Mouse (Mus musculus) lung, postnatal 0 days (tissue): ENCODE results near the gene Capn7. TPM values are rescaled to one million over a fixed set of nuclear protein-coding genes. Genes with fewer than 3 reads are reported as not detected.

ENCODE experiments used
- ATAC-seq: fragments of 200-750 bp; cut with Nextera tagmentation; 2 replicates; pipeline ENCODE4 v1.8.0; 2017; ENCODE audit warnings: moderate library complexity
- DNase-seq: peaks from one replicate; pipeline ENCODE4 v3.0.0-alpha.2; 2016; ENCODE audit warnings: low spot score
- H3K27ac ChIP-seq: fragments of 300-500 bp; sonication (generic); 2 replicates; pipeline ENCODE4 v1.5.1; 2014; ENCODE audit warnings: antibody characterized with exemption, mild to moderate bottlenecking, low read length, mixed read lengths
- H3K27me3 ChIP-seq: fragments of 300-500 bp; sonication (generic); replicated peaks from 2 replicates; pipeline ENCODE4 v1.6.1; 2014; ENCODE audit warnings: low read length, mixed read lengths; ENCODE audit not compliant: insufficient read depth
- H3K36me3 ChIP-seq: fragments of 300-500 bp; sonication (generic); 2 replicates; pipeline ENCODE4 v1.6.1; 2014; ENCODE audit warnings: low read length, mixed read lengths; ENCODE audit not compliant: insufficient read depth
- H3K4me1 ChIP-seq: fragments of 300-500 bp; sonication (generic); 2 replicates; pipeline ENCODE4 v1.6.1; 2014; ENCODE audit warnings: antibody characterized with exemption, low read depth, low read length, mixed read lengths; ENCODE audit not compliant: insufficient read depth
- H3K4me2 ChIP-seq: fragments of 300-500 bp; sonication (generic); replicated peaks from 2 replicates; pipeline ENCODE4 v1.6.1; 2014; ENCODE audit warnings: low read depth, mild to moderate bottlenecking, low read length, moderate library complexity, mixed read lengths
- H3K4me3 ChIP-seq: fragments of 300-500 bp; sonication (generic); 2 replicates; pipeline ENCODE4 v1.5.1; 2014; ENCODE audit warnings: low read depth, low read length
- H3K9ac ChIP-seq: fragments of 300-500 bp; sonication (generic); replicated peaks from 2 replicates; pipeline ENCODE4 v1.6.1; 2014; ENCODE audit warnings: low read depth, mild to moderate bottlenecking
- H3K9me3 ChIP-seq: fragments of 300-500 bp; sonication (generic); 2 replicates; pipeline ENCODE4 v1.6.1; 2016; ENCODE audit warnings: low read length, mixed read lengths
- CTCF ChIP-seq: IDR thresholded peaks from 2 replicates; pipeline ENCODE4 v1.5.1; 2016; ENCODE audit warnings: antibody characterized with exemption, mild to moderate bottlenecking
- EP300 ChIP-seq: IDR thresholded peaks from 2 replicates; pipeline ENCODE4 v1.6.1; 2016; ENCODE audit warnings: antibody characterized with exemption, mild to moderate bottlenecking, control low read depth
- WGBS: fragments of 180-500 bp; shearing (Covaris S2); extraction: QIAGEN DNeasy Blood & Tissue Kit; methylation state at CpG from one replicate; pipeline ENCODE4 v1.1.7; 2014; 5-methylcytosine and 5-hydroxymethylcytosine counted together
- polyA plus RNA-seq: library from polyadenylated mRNA; unstranded; fragments of >200 nt; fragmentation: Nextera tagmentation; extraction: Ambion mirVana; gene quantifications from 2 replicates; pipeline ENCODE4 v1.2.1, GENCODE M21; 2015

Gene Capn7
- 23.1 and 25.1 TPM in 2 replicates for polyA plus RNA-seq

GRCm38 (mm10) chr14:31336369-31337155 is at the start of gene Capn7:
Gene Capn7, plus strand, starts transcription at chr14:31336638.
- TF ChIP-seq CTCF (peak; percentile 70), EP300 (no peak)
- Histone ChIP-seq H3K4me2 (peak within 1 kb of the TSS; percentile 64), H3K36me3 (no peaks in the 10 kb centered on the region), H3K4me1 (no peaks in the 10 kb centered on the region), H3K27ac (peak within 1 kb of the TSS; percentile 98), H3K9me3 (no peaks in the 10 kb centered on the region), H3K4me3 (peak within 1 kb of the TSS; percentile 85), H3K27me3 (no peaks in the 10 kb centered on the region), H3K9ac (peak within 1 kb of the TSS; percentile 88)
- under 1% methylated on average over 66 of the region's 78 CpGs for WGBS
- peak; percentile 97 for ATAC-seq
- DNase-seq, result peak; percentile 99

- H3K9ac ChIP-seq, result no peak overlapping the region
- H3K4me2 ChIP-seq, result no peak overlapping the region
- 60% methylated on average over 3 of the region's 3 CpGs for WGBS
- no peak for ATAC-seq
- H3K27ac ChIP-seq, result no peak overlapping the region
- H3K27me3 ChIP-seq, result no peaks in the 10 kb centered on the region
- no peak overlapping the region for H3K4me3 ChIP-seq
- H3K9me3 ChIP-seq, result no peaks in the 10 kb centered on the region
- H3K36me3 ChIP-seq, result no peaks in the 10 kb centered on the region
- no peaks in the 10 kb centered on the region for H3K4me1 ChIP-seq
- TF ChIP-seq EP300, result no peak
- no peak for TF ChIP-seq CTCF
- no peak for DNase-seq
Observed at GRCm38 (mm10) chr14:31313192-31313591, 23.2 kb upstream of the Capn7 start.

- H3K9ac ChIP-seq, result no peak overlapping the region
- H3K4me3 ChIP-seq, result no peak overlapping the region
- H3K4me2 ChIP-seq, result no peak overlapping the region
- 56% methylated on average over 12 of the region's 12 CpGs for WGBS
- H3K27me3 ChIP-seq, result no peaks in the 10 kb centered on the region
- no peaks in the 10 kb centered on the region for H3K4me1 ChIP-seq
- no peak for TF ChIP-seq EP300
- TF ChIP-seq CTCF, result no peak
- H3K36me3 ChIP-seq, result no peaks in the 10 kb centered on the region
- no peak for ATAC-seq
- H3K27ac ChIP-seq, result no peak overlapping the region
- H3K9me3 ChIP-seq, result no peaks in the 10 kb centered on the region
- DNase-seq, result no peak
Observed at GRCm38 (mm10) chr14:31316613-31317012, 19.8 kb upstream of the Capn7 start.

- ATAC-seq (no peak), DNase-seq (no peak)
- H3K4me2 ChIP-seq, result no peak overlapping the region
- no peaks in the 10 kb centered on the region for H3K27me3 ChIP-seq
- WGBS, result 79% methylated on average over 3 of the region's 3 CpGs
- H3K4me1 ChIP-seq, result no peaks in the 10 kb centered on the region
- no peak overlapping the region for H3K27ac ChIP-seq
- H3K9ac ChIP-seq, result no peak overlapping the region
- H3K9me3 ChIP-seq, result no peaks in the 10 kb centered on the region
- TF ChIP-seq CTCF, result no peak
- TF ChIP-seq EP300, result no peak
- no peaks in the 10 kb centered on the region for H3K36me3 ChIP-seq
- no peak overlapping the region for H3K4me3 ChIP-seq
Observed at GRCm38 (mm10) chr14:31317754-31318153, 18.7 kb upstream of the Capn7 start.

- H3K27ac ChIP-seq, result no peak overlapping the region
- H3K36me3 ChIP-seq, result no peaks in the 10 kb centered on the region
- no peaks in the 10 kb centered on the region for H3K9me3 ChIP-seq
- ATAC-seq (no peak), DNase-seq (no peak)
- no peak overlapping the region for H3K9ac ChIP-seq
- WGBS, result 79% methylated on average over 10 of the region's 10 CpGs
- TF ChIP-seq EP300 (no peak), CTCF (no peak)
- H3K4me2 ChIP-seq, result no peak overlapping the region
- H3K27me3 ChIP-seq, result no peaks in the 10 kb centered on the region
- H3K4me3 ChIP-seq, result no peak overlapping the region
- H3K4me1 ChIP-seq, result 0 out of 2 replicates have a peak, but pooled peaks cover 6% of the 10 kb centered on the region
Observed at GRCm38 (mm10) chr14:31319546-31319945, 16.9 kb upstream of the Capn7 start.

- Histone ChIP-seq H3K36me3 (no peaks in the 10 kb centered on the region), H3K4me3 (no peak overlapping the region), H3K9ac (no peak overlapping the region), H3K4me2 (no peak overlapping the region), H3K4me1 (0 out of 2 replicates have a peak, but pooled peaks cover 6% of the 10 kb centered on the region), H3K27ac (no peak overlapping the region), H3K27me3 (no peaks in the 10 kb centered on the region), H3K9me3 (no peaks in the 10 kb centered on the region)
- DNase-seq (no peak), ATAC-seq (no peak)
- WGBS, result 81% methylated on average over 11 of the region's 11 CpGs
- TF ChIP-seq CTCF, result no peak
Observed at GRCm38 (mm10) chr14:31321181-31321580, 15.3 kb upstream of the Capn7 start.
